Mouse (Mus musculus) granulocyte monocyte progenitor cell, adult 5-6 weeks (primary cell): Measurements from ENCODE around the gene Tmem247. TPM values are rescaled to one million over a fixed set of nuclear protein-coding genes. Genes with fewer than 3 reads are reported as not detected.

Source experiments
- ATAC-seq: replicated peaks from 2 replicates; pipeline ENCODE4 v1.8.0; 2016; ENCODE audit warnings: mild to moderate bottlenecking, moderate TSS enrichment, inconsistent platforms; ENCODE audit not compliant: poor library complexity, severe bottlenecking
- total RNA-seq, 2 experiments: library from RNA; stranded (forward) in 1 of 2; stranded (reverse) in 1 of 2; fragments of 200-712, 200-1000 nt in 1 of 2; fragments of >200 nt in 1 of 2; fragmentation: Nextera tagmentation in 1 of 2; gene quantifications; 2 replicates each; pipeline ENCODE4 v1.2.3; 2014 to 2017

Gene Tmem247
- total RNA-seq, 2 experiments from 2014 or later: not detected

DNA sequence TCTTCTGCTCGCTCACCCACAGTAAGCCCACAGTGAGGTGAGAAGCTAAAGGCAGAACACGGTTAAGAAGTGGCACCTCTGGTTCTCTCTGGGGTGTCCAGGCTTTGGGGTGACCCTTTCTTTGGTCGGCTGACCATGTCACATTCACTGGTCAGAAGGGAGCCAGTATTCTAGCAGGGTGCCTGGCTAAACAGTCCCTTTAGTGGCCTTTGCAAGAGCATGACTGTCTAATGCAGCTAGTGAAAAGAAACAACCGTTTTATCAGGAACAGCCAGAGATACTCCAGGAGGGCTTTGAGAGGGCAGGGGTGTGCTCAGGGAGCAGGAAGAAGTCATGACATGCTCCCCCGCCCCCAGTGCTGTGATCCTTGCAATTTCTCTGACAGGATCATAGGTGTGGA, 5.9 kb upstream of the Tmem247 start:
- no peak for ATAC-seq

DNA sequence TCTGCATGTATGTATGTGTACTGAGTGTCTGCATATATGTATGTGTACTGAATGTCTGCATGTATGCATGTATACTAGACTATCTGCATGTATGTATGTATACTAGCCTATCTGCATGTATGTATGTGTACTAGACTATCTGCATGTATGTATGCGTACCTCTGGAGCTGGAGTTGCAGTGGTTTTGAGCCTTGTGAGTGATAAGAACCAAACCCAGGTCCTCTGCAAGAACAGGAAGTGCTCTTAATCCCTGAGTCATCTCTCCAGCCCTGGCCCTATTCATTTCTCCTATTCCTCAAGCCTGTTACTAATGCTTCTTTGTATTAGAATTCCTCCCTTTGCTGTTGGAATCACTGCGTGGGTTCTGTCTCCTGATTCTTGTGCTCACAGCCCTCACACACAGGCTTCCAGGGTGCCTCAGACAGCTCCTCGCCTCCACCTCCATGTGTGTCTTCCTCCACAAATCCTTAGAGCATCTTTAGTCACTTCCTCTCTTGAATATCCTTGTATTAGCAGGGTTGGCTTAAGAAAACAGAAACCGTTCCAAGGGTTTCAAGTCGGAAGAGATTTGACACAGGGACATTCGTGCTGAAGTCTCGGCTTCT, 4.0 kb upstream of the Tmem247 start:
- no peak for ATAC-seq

DNA sequence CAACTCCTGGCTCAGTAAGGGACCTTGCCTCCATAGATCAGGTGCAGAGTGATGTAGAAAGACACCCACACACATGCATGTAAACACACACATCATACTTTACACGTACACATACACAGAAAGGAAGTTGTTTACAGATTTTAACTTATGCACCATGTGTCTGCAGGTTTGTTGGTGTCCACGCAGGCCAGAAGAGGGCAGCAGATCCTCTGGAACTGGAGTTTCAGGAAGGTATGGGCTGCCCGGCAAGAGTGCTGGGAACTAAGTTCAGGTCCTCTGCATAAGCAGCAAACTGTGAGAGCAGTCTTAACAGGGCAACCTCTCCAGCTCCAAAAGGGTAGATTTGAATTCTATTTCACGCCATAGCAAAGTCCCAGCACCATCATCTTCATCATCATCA, 1.6 kb upstream of the Tmem247 start:
- no peak for ATAC-seq

DNA sequence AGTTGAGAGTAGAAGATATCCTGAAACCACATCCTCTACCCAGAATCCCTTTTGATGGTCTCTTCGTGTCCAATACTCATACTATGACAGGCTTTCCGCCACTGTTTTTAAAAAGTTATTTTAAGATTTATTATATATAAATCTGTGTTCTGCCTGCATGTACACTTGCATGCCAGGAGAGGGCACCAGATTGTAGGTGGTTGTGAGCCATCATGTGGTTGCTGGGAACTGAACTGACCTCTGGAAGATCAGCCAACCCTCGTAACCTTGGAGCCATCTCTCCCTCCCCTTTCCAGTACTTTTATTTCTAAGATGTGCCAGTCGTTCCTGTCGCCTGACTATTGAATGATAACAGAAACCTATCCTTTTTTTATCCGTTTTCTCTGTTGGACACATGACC, 1.6 kb downstream of the Tmem247 start:
- peak; percentile 58 for ATAC-seq

DNA sequence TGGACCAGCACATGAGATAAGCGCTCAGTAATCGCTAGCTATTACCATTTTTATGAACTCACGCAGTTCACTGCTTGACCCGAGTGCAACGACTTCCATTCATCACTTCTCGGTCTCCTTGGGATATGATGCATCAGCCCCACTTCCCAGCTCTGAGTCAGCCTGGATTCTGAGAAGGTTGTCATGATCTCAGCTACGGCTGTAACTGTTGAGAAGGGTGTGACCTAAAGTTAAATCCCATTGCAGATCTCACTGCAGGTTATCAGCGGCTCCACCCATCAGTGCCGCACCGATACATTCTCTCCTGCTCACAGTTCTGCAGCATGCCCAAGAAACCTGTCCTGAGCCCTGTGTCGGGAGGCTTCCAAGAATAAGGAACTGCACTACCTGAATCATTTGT, 2.6 kb downstream of the Tmem247 start:
- ATAC-seq: no peak

DNA sequence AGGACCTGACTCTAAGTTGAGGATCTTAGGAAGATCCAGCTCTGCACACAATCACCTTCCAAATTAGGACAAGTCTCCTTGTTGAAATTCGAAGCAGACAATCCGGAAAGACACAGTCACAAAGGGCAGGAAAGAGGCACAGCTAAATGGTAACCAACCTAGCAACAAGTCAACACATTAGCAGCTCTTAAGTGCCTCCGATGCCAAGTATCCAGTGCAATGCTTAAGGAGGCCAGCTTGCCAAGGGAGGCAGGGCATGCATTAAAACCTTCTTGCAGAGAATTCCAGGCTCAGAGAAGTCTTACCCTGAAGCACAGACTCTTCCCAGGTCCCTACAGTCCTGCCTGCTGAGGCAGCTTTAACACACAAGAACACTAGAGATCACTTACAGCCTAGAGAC, 7.5 kb downstream of the Tmem247 start:
- ATAC-seq: no peak

DNA sequence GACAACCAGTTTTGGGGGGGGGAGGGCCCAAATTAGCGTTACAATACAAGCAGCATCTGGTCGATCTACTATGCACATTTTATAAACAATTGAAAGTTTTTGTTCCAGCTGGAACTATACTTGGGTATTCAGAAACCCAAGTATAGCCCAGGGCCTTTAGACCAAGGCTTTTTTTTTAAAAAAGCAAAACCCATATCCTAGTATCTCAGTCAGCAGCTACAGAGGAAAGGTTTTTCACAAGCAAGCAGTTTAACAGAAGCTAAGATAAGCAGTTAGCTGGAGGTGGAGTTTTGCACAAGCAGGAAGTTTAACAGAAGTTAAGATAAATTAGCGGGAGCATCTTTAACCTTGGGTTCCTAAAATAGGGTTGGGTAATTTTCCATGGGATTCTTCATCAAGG, 9.7 kb downstream of the Tmem247 start:
- no peak for ATAC-seq

DNA sequence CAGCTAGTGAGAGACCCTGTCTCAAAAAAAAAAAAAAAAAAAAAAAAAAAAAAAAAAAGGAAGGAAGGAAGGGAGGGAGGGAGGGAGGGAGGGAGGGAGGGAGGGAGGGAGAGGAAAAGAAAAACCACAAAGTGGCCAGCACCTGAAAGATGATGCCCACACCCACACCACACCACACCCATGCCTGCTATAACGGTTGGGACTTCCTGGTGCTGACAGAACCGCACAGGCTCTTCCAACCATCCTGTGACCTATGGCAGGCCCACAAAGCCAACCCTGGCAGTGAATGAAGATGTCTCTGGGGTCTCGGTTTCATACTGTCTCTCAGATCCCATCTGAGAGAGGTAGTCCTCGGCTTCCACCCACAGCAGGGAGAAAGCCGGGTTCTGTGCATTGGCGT, 12.2 kb downstream of the Tmem247 start:
- ATAC-seq: peak; percentile 53

DNA sequence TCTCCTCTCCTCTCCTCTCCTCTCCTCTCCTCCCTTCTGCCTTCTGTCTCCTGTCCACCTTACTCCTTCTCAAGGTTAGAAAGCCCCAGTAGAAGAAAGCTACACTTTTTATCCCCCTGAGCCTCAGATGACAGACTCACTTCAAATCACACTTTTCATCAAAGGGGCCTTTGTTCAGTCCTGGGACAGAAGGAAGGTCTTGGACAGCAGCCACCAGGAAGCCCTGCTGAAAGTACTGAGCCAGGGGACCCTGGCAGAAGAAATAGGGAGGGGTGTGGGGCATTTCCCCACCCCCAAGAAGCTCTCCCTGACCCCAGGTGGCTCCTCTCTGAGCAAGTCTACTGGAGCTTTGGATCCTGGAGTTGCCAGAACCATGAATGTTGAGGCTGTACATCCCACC, 12.8 kb downstream of the Tmem247 start:
- no peak for ATAC-seq

DNA sequence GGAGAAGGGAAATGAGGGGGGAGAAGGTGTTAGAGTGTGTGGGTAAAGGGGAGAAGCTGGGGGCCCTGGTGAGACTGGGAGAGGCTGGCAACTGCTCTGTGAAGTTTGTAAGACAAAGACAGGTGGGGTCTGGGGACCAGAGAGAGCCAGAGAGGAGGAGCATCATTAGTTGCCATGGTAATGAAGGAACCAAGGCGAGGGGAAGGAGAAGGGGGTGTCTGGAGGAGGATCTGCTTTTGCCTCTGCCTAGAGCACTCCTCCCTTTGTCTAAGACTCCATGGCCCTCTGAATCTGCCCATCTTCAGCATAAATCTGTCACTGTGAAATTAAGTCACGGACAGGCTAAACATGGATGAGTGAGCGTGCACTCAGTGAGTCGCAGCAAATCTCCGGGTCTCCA, 15.7 kb downstream of the Tmem247 start:
- no peak for ATAC-seq

DNA sequence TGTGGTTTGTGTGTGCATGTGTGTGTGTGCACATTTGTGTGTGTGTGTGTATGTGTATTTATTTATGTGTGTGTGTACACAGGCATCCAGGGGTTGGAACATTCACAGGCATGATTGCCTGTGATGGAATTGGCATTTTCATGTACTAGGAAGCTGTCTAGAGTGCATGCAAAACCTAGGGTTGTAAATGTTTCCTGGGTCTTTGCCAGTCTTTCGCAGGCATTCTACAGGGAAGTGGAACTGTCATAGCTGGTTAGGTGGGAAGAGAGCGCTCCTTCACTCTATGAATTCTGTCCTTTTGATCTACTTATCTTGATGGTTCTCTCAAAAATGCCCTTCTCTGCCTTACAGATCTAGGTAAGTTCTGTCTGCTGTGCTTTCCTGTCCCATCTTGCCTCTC, 19.9 kb downstream of the Tmem247 start:
- no peak for ATAC-seq

DNA sequence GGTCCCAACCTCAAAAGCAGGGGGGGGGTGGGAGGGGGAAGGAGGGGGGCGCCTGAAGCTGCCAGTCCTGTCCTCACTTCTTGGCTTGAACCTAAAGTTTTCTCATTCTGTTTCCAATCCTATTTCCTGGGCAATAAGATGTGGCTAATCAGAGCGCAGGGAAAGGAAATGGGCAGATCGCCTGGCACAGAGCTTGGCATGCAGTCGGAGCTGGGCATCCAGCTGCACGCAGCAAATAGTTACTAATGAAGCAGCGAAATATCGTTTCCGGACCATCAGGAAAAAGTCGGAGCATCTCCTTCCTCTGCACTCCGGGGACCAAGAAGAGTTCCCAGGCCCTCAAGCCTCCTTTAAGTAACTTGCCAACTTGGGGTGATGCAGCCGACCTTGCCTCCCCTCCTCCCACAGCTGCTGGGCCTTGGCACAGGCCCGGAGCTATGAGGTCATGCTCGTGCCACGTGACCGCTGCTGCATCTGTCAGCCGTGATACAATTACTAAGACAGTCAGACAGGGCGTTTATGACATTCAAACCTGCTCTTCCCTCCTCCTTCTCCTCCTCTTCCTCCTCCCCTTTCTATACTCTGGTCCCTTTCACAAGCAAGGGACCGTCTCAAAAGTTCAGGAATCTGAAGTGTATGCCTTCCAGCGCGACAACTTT, 20.5 kb downstream of the Tmem247 start:
- ATAC-seq: peak; percentile 87

DNA sequence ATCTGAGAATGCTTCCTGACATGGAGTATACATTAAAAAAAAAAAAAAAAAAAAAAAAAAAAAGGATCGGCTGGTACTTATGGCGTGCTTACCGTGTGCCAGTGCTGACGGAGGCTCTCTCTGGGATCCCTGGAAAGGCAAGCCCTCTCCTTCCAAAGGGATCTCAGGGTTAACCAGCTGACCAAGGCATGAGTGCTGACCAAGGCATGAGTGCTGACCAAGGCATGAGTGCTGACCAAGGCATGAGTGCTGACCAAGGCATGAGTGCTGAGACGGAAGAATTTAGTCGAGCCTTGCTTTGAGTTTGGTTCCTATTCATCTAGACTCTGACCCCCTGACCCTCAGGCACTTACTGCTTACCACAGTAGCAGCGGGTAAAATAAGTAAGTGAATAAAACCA, 21.5 kb downstream of the Tmem247 start:
- no peak for ATAC-seq

DNA sequence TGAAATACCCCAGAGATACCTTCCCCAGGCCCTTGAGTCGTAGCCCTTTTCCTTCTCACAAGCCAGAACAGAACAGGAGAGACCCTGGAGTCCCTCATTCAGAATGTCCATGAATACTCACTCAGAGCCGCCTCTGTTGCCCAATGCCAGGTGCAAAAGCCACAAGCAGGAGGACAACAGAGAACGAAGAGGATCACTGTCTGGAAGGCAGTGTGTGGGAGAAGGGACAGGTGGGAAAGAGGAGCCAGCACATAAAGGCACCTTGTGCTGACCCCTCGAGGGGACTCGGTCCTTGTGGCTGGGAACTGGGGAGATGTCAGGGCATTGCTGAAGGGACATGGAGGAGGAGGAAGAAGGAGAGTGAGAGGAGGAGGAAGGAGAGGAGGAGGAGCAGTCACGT, 25.0 kb downstream of the Tmem247 start:
- ATAC-seq: no peak

DNA sequence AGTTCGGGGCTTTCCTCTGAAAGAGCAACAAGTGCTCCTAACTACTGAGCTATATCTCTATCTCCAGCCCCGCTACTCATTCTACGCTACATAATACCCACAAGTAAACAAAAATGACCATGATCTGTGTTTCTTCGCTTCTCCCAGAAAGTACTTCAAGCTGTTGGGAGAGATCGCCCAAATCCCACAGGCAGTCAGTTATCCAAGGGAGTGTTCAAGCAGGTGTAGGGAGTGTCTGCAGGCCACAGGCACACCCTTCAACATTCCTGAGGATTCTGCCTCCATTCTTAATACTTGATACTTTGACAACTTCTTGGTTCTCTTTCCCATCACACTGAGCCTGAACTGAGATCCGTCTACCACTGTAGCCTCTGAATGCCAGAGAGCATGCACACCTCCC, 26.0 kb downstream of the Tmem247 start:
- ATAC-seq: no peak

DNA sequence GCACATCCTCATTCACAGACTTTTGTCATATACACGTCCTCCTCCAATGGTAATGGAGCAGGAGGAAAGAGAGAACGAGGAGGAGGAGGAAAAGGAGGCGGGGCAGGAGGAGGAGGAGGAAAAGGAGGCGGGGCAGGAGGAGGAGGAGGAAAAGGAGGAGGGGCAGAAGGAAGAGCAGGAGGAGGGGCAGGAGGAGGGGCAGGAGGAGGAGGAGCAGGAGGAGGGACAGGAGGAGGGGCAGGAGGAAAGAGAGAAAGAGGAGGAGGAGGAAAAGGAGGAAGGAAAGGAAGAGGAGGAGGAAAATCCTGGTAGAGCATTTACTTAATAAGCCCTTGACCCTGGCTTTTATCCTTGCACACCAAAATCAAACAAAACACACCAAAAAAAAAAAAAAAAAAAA, 28.9 kb downstream of the Tmem247 start:
- no peak for ATAC-seq

DNA sequence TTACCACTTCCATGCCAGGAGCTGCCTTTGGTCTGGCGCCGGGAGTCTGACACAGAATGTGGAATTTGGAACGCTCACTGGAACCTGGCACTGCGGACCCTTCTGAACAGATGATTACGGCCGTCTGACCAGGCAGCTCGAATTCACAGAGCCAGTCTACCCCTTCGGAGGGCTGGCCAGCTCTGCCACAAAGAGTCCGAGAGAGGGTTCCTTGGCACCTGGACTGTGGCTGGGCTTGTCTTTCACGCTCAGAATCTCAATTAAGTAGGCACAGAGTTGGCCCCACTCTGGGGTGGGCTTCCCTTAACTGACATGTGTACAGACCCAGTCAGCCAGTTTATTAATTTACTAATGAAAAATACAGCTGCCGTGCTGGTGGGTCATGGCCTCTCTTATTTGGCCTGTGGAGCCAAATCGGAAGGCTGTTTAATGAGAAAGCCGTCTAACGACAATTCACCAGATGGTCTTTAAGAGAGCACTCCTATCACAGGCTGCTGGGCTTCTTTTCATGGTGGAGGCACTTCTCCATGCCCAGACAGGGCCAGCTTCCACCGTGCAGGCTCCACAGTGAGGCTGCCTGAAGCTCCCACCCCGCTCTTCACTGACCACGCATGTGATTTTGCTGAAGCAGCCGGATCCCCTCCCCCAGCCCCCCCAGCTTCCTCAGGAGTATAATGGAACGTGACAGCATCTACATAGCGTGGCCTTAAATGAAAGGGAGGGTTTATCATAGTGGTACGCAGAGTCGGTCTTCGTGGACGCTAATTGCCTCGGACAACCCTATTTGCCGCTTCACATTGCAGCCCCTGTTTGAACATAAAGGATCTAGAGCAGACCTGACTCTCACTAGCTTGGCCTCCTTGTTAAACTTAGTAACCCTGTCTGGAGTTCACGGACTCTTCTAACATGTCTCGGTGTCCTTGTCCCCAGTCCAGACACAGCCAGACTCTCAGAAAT, 31.0 kb downstream of the Tmem247 start, which contains the start of gene Atp6v1e2:
Gene Atp6v1e2 (minus strand): TSS at position 58 of the 957 bp plus-strand sequence.
- ATAC-seq: no peak

DNA sequence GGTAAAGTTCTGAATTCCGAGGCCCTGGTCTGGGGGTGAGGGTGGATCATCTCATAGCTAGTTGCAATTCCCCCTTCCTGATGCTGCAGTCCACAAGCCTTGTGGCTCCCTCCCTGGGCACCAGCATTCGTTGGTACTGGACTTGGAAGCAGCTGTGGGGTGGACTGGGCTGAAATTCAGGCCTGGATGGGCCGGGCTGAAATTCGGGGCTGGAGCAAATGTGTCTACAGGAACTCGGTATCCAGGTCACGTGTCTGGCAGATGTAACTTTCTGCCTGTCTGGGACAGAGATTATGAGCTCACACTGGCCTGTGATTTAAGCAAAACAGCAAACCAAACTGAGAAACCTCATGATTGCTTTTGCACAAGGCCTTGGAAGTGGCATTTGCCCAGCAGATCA, 31.7 kb downstream of the Tmem247 start:
- ATAC-seq: no peak

DNA sequence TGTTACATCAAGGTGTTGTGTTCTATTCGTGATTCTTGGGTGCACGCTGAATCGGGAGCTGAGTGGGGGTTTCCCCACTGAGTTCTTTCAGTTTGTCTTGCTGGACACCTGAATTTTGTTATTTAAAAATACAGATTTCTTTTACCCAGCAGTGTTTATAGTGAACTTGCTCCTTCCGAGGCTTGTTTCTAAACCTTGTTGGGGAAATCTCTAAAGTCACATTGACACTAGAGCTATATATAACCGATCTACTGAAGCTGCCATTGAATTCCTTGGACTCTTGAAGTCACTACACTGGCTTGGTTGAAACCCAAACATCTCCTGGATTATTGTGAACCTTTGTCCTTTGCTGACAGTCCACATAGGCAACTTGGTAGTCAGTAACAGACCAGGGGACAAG, 40.1 kb downstream of the Tmem247 start:
- ATAC-seq: no peak

DNA sequence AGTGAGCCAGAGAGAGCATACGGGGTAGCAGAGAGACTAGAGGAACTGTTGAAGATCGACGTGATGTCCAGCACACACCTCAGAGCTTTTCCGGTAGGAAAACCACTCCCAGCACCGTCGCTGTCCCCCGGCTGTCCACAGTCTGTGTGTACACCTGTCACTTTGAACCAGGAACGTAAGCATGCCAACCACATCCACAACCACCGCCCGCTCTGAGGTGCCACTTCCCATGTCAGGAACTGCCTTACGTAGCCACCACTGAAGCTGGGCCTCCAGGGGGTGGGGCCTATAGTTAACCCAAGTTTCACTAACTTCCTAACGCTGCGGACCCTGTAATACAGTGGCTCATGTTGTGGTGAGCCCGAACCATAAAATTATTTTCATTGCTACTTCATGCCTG, 40.8 kb downstream of the Tmem247 start:
- ATAC-seq: peak; percentile 71

DNA sequence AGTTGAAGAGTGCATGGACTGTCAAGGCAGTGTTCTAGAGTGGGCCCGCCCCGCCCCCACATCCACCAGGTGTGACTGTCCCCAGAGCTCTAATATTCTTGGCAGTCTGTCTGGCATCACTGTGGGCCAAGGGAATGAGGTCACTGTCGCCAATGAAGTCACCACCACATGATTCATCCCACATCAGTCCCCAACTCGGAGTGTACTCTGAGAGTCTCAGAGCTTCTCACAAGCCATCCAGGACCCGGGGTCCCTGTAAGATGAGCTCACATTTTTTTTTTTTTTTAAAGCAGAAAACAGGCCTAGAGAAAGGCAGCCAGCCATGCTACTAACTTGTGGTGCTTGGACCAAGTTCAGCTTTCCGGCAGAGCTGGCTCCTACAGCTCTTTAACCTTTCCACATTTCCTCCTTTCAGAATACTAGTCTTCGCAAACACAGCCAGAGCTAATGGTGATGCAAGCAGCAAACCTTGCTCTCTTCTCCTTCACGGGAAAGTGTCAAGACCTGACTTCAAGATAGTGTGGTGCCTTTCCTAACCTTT, 44.2 kb downstream of the Tmem247 start:
- peak; percentile 34 for ATAC-seq
